Mouse (Mus musculus): Measurements from ENCODE around the gene Olfr323.

Gene Olfr323

GRCm38 (mm10) chr11:58630401-58630800 is at the start of gene Olfr323:
Olfr323 (minus strand) TSS chr11:58630501.
- no peak for DNase-seq (ENCODE audit: low read depth, low spot score)

GRCm38 (mm10) chr11:58671825-58672224 is 41.5 kb upstream of the Olfr323 start:
- no peak for DNase-seq (ENCODE audit: low read depth, low spot score)

GRCm38 (mm10) chr11:58669252-58669651 is 39.0 kb upstream of the Olfr323 start:
- DNase-seq (ENCODE audit: low read depth, low spot score), result no peak

- DNase-seq (ENCODE audit: low read depth, low spot score), result no peak
Observed at GRCm38 (mm10) chr11:58658596-58658995, 28.3 kb upstream of the Olfr323 start, which contains the start of gene Olfr322. Olfr322 (plus strand) TSS chr11:58658782.

GRCm38 (mm10) chr11:58655151-58655550 is 24.9 kb upstream of the Olfr323 start:
- no peak for DNase-seq (ENCODE audit: low read depth, low spot score)

- no peak for DNase-seq (ENCODE audit: low read depth, low spot score)
Observed at GRCm38 (mm10) chr11:58643350-58643749, 13.0 kb upstream of the Olfr323 start.

GRCm38 (mm10) chr11:58641638-58642358 is 11.5 kb upstream of the Olfr323 start:
- DNase-seq (ENCODE audit: low read depth, low spot score), result no peak

- no peak for DNase-seq (ENCODE audit: low read depth, low spot score)
Observed at GRCm38 (mm10) chr11:58641057-58641456, 10.8 kb upstream of the Olfr323 start.

GRCm38 (mm10) chr11:58640272-58640867 is 10.1 kb upstream of the Olfr323 start, which contains the start of gene Trim58:
Trim58 (plus strand) TSS chr11:58640465.
- DNase-seq (ENCODE audit: low read depth, low spot score), result no peak

- DNase-seq (ENCODE audit: low read depth, low spot score), result no peak
Observed at GRCm38 (mm10) chr11:58638176-58638701, 7.9 kb upstream of the Olfr323 start.

- no peak for DNase-seq (ENCODE audit: low read depth, low spot score)
Observed at GRCm38 (mm10) chr11:58636376-58636977, 6.2 kb upstream of the Olfr323 start.

GRCm38 (mm10) chr11:58634878-58635277 is 4.6 kb upstream of the Olfr323 start:
- DNase-seq (ENCODE audit: low read depth, low spot score), result no peak

GRCm38 (mm10) chr11:58626146-58626545 is 4.2 kb downstream of the Olfr323 start:
- no peak for DNase-seq (ENCODE audit: low read depth, low spot score)

GRCm38 (mm10) chr11:58618793-58619192 is 11.5 kb downstream of the Olfr323 start:
- no peak for DNase-seq (ENCODE audit: low read depth, low spot score)

GRCm38 (mm10) chr11:58618369-58618768 is 11.9 kb downstream of the Olfr323 start:
- DNase-seq (ENCODE audit: low read depth, low spot score), result no peak

- DNase-seq (ENCODE audit: low read depth, low spot score), result no peak
Observed at GRCm38 (mm10) chr11:58615975-58616374, 14.3 kb downstream of the Olfr323 start, which contains the start of gene 2210407C18Rik. 2210407C18Rik (minus strand) TSS chr11:58616075.

- no peak for DNase-seq (ENCODE audit: low read depth, low spot score)
Observed at GRCm38 (mm10) chr11:58614526-58614925, 15.8 kb downstream of the Olfr323 start.

GRCm38 (mm10) chr11:58613359-58613758 is 16.9 kb downstream of the Olfr323 start:
- no peak for DNase-seq (ENCODE audit: low read depth, low spot score)

GRCm38 (mm10) chr11:58607030-58607429 is 23.3 kb downstream of the Olfr323 start:
- no peak for DNase-seq (ENCODE audit: low read depth, low spot score)

- no peak for DNase-seq (ENCODE audit: low read depth, low spot score)
Observed at GRCm38 (mm10) chr11:58606177-58606919, 24.0 kb downstream of the Olfr323 start.

GRCm38 (mm10) chr11:58605228-58605627 is 25.1 kb downstream of the Olfr323 start:
- no peak for DNase-seq (ENCODE audit: low read depth, low spot score)

- DNase-seq (ENCODE audit: low read depth, low spot score), result no peak
Observed at GRCm38 (mm10) chr11:58604688-58605087, 25.6 kb downstream of the Olfr323 start.
